Mouse (Mus musculus) urinary bladder, postnatal 36 days (tissue): ENCODE data around the gene Kcnip1.

ENCODE experiments used
- DNase-seq, 2 experiments: peaks; one replicate each; pipeline ENCODE4 v3.0.0; 2022; ENCODE audit warnings: low spot score in 2 of 2, mixed read lengths in 1 of 2

The Kcnip1 gene

GRCm38 (mm10) chr11:33938561-33939274, 54.2 kb downstream of the Kcnip1 start:
- DNase-seq = no peak

GRCm38 (mm10) chr11:33937641-33938040, 55.3 kb downstream of the Kcnip1 start:
- DNase-seq = no peak

- DNase-seq = no peak
Observed at GRCm38 (mm10) chr11:33934286-33934685, 58.7 kb downstream of the Kcnip1 start.

GRCm38 (mm10) chr11:33932386-33933111, 60.4 kb downstream of the Kcnip1 start:
- DNase-seq = no peak

GRCm38 (mm10) chr11:33931836-33932385, 61.0 kb downstream of the Kcnip1 start:
- peak in 1 of 2 experiments; percentile 8 for DNase-seq

- no peak for DNase-seq
Observed at GRCm38 (mm10) chr11:33929412-33929811, 63.5 kb downstream of the Kcnip1 start.

GRCm38 (mm10) chr11:33928658-33929057, 64.3 kb downstream of the Kcnip1 start:
- DNase-seq = peak in 1 of 2 experiments; percentile 18

- DNase-seq = no peak
Observed at GRCm38 (mm10) chr11:33927836-33928235, 65.1 kb downstream of the Kcnip1 start.

GRCm38 (mm10) chr11:33927321-33927720, 65.6 kb downstream of the Kcnip1 start:
- no peak for DNase-seq

- DNase-seq = no peak
Observed at GRCm38 (mm10) chr11:33926551-33926950, 66.4 kb downstream of the Kcnip1 start.

GRCm38 (mm10) chr11:33925778-33926177, 67.2 kb downstream of the Kcnip1 start:
- no peak for DNase-seq

- DNase-seq = no peak
Observed at GRCm38 (mm10) chr11:33923031-33923430, 69.9 kb downstream of the Kcnip1 start.

- DNase-seq = no peak
Observed at GRCm38 (mm10) chr11:33921451-33921850, 71.5 kb downstream of the Kcnip1 start.

- no peak for DNase-seq
Observed at GRCm38 (mm10) chr11:33919826-33920225, 73.1 kb downstream of the Kcnip1 start.

GRCm38 (mm10) chr11:33918424-33918823, 74.5 kb downstream of the Kcnip1 start:
- no peak for DNase-seq

- DNase-seq = peak; percentile 47 to 48
Observed at GRCm38 (mm10) chr11:33917574-33917973, 75.4 kb downstream of the Kcnip1 start.

GRCm38 (mm10) chr11:33914216-33914615, 78.7 kb downstream of the Kcnip1 start:
- DNase-seq = no peak

GRCm38 (mm10) chr11:33913061-33913460, 79.9 kb downstream of the Kcnip1 start:
- no peak for DNase-seq

GRCm38 (mm10) chr11:33912151-33912571, 80.8 kb downstream of the Kcnip1 start:
- no peak for DNase-seq

- DNase-seq = no peak
Observed at GRCm38 (mm10) chr11:33910982-33911381, 82.0 kb downstream of the Kcnip1 start.

- no peak for DNase-seq
Observed at GRCm38 (mm10) chr11:33908360-33909175, 84.4 kb downstream of the Kcnip1 start.

GRCm38 (mm10) chr11:33903494-33903893, 89.5 kb downstream of the Kcnip1 start:
- DNase-seq = no peak
